Mouse (Mus musculus) ES-Bruce4 (cell line): ENCODE data around the gene Stra6l. TPM values are rescaled to one million over a fixed set of nuclear protein-coding genes. Genes with fewer than 3 reads are reported as not detected.

Experiments
- H3K27ac ChIP-seq: 2 replicates; pipeline ENCODE4 v1.5.1; 2012; ENCODE audit warnings: low read length, inconsistent platforms; ENCODE audit not compliant: insufficient read depth
- H3K27me3 ChIP-seq: 2 replicates; pipeline ENCODE4 v1.6.1; 2012; ENCODE audit warnings: mild to moderate bottlenecking, low read length, inconsistent platforms; ENCODE audit not compliant: control insufficient read depth, poor library complexity, insufficient read depth, severe bottlenecking
- H3K36me3 ChIP-seq: 2 replicates; pipeline ENCODE4 v1.6.1; 2012; ENCODE audit warnings: inconsistent platforms, mild to moderate bottlenecking, low read length, moderate library complexity; ENCODE audit not compliant: control insufficient read depth, poor library complexity, insufficient read depth, severe bottlenecking
- H3K4me1 ChIP-seq: one replicate; pipeline ENCODE4 v1.8.1; 2011; ENCODE audit warnings: low read length; ENCODE audit not compliant: control insufficient read depth, insufficient read depth
- H3K4me3 ChIP-seq: 2 replicates; pipeline ENCODE4 v1.5.1; 2011; ENCODE audit warnings: low read depth, mild to moderate bottlenecking, low read length
- H3K9ac ChIP-seq: 2 replicates; pipeline ENCODE4 v1.6.1; 2012; ENCODE audit warnings: low read depth, mild to moderate bottlenecking, inconsistent platforms; ENCODE audit not compliant: poor library complexity, severe bottlenecking
- H3K9me3 ChIP-seq: replicated peaks from 2 replicates; pipeline ENCODE4 v1.6.1; 2012; ENCODE audit warnings: mild to moderate bottlenecking, low read length, inconsistent platforms; ENCODE audit not compliant: control insufficient read depth, poor library complexity, insufficient read depth, severe bottlenecking
- CTCF ChIP-seq: IDR thresholded peaks from one replicate; pipeline ENCODE4 v1.8.1; 2011; ENCODE audit warnings: low read depth, low read length
- EP300 ChIP-seq: IDR thresholded peaks from 2 replicates; pipeline ENCODE4 v1.6.1; 2011; ENCODE audit warnings: low read depth, low read length; ENCODE audit not compliant: insufficient read depth
- POLR2A ChIP-seq: IDR thresholded peaks from one replicate; pipeline ENCODE4 v1.8.1; 2011; ENCODE audit warnings: low read length; ENCODE audit not compliant: insufficient read depth
- polyA plus RNA-seq: library from polyadenylated mRNA; stranded (reverse); fragments of >200 nt; gene quantifications from 2 replicates; pipeline ENCODE4 v1.2.4, GENCODE M21; 2011; ENCODE audit warnings: low read depth; ENCODE audit not compliant: missing spikeins, insufficient read depth, insufficient read length

The Stra6l gene
- polyA plus RNA-seq, 1 experiment = 0.84 TPM

GRCm38 (mm10) chr4:45878929-45879328, 30.5 kb downstream of the Stra6l start:
- Histone ChIP-seq H3K27me3 (no peaks in the 10 kb centered on the region), H3K4me1 (no peaks in the 10 kb centered on the region), H3K9ac (no peak overlapping the region), H3K36me3 (no peaks in the 10 kb centered on the region), H3K4me3 (no peak overlapping the region), H3K9me3 (no peaks in the 10 kb centered on the region; the same call in 1 of the 2 replicates), H3K27ac (no peak overlapping the region)
- TF ChIP-seq POLR2A (no peak), EP300 (no peak), CTCF (no peak)

- no peaks in the 10 kb centered on the region for H3K9me3 ChIP-seq
- H3K9ac ChIP-seq = no peak overlapping the region
- TF ChIP-seq EP300 (no peak), POLR2A (no peak), CTCF (no peak)
- no peaks in the 10 kb centered on the region for H3K36me3 ChIP-seq
- H3K4me1 ChIP-seq = no peaks in the 10 kb centered on the region
- no peaks in the 10 kb centered on the region for H3K27me3 ChIP-seq
- H3K27ac ChIP-seq = no peak overlapping the region
- H3K4me3 ChIP-seq = no peak overlapping the region
Observed at GRCm38 (mm10) chr4:45882521-45882920, 34.1 kb downstream of the Stra6l start.

DNA sequence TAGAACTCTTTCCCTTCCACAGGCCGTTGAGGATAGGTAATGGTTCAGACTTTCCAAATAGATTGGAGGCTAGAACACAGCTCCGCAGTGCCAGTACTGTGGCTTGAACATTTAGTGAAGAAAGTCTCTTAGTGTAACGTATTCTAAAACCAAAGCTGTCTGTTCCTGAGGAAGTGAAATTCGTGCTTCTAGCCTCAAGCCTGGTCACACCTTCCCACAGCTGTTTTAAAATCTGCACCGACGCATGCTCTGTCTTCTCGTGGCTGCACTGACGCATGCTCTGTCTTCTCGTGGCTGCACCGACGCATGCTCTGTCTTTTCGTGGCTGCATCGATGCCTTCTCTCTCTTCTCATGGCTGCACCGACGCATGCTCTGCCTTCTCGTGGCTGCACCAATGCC, 34.8 kb downstream of the Stra6l start:
- TF ChIP-seq EP300 (no peak), CTCF (no peak), POLR2A (no peak)
- no peaks in the 10 kb centered on the region for H3K4me1 ChIP-seq

DNA sequence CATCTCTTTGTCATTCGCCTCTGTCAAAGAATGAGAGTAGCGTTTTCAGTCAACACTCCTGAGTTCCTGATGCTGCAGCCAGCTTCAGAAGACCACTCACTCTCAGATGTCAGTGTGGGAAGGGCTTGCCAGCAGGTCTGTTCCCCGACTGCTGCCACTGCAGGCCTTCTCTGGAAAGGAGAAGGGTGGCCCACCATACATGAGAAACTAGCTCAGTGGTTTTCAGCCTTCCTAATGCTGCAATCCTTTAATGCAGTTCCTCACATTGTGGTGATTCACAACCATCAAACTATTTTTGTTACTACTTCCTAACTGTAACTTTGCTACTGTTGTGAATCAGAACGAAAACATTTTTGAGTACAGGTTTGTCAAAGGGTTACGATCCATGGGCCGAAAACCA, 41.0 kb downstream of the Stra6l start:
- H3K4me3 ChIP-seq = no peak overlapping the region
- H3K9me3 ChIP-seq = no peaks in the 10 kb centered on the region
- H3K4me1 ChIP-seq = no peaks in the 10 kb centered on the region
- no peaks in the 10 kb centered on the region for H3K27me3 ChIP-seq
- no peaks in the 10 kb centered on the region for H3K36me3 ChIP-seq
- no peak overlapping the region for H3K9ac ChIP-seq
- H3K27ac ChIP-seq = no peak overlapping the region
- TF ChIP-seq POLR2A = no peak
- no peak for TF ChIP-seq EP300
- TF ChIP-seq CTCF = no peak

More for the DNA sequence above, 34.8 kb downstream of the Stra6l start:
- Histone ChIP-seq H3K36me3 (no peaks in the 10 kb centered on the region), H3K9ac (no peak overlapping the region), H3K27me3 (no peaks in the 10 kb centered on the region), H3K9me3 (no peaks in the 10 kb centered on the region), H3K27ac (no peak overlapping the region), H3K4me3 (no peak overlapping the region)

GRCm38 (mm10) chr4:45890066-45890761, 41.8 kb downstream of the Stra6l start, which contains the start of gene Ccdc180:
TSS of gene Ccdc180 (plus strand) at chr4:45890303.
- Histone ChIP-seq H3K36me3 (no peaks in the 10 kb centered on the region), H3K4me3 (no peak within 1 kb of the TSS), H3K9ac (no peak within 1 kb of the TSS), H3K27me3 (no peaks in the 10 kb centered on the region), H3K9me3 (no peaks in the 10 kb centered on the region), H3K27ac (no peak within 1 kb of the TSS), H3K4me1 (no peaks in the 10 kb centered on the region)
- TF ChIP-seq CTCF = no peak
- no peak for TF ChIP-seq POLR2A
- no peak for TF ChIP-seq EP300

DNA sequence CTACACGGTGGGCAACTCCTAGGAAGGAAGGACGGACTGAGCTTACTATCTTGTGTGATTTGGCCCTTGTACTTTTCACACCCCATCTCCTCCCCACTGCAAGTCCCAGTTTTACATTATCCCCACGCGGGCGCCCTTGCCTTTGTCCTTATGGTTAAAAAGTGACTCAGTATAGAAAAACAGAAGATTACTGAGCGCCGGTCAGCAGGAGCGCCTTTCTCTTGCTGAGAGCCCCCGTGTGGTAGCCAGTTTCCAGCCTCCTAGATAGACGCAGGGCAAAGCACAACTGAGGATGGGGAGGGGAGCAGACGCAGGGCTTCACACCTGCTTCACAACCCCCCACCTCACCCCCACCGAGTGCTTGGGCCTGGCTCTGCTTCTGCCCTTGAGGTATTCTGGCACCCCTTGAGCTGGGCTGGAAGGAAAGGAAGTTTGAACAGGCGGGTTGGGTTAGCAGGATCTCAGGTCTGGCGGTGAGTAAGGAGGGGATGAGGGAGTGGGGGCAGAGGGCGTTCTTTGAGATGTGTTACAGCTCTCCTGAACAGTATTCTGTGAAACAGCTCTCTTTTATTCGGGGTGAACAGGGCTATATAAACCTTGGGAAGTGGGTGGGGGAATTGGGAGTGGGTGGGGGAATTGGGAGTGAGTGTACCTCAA, 48.1 kb downstream of the Stra6l start:
- Histone ChIP-seq H3K27ac (no peak overlapping the region), H3K36me3 (no peaks in the 10 kb centered on the region), H3K27me3 (no peaks in the 10 kb centered on the region), H3K4me3 (no peak overlapping the region), H3K9ac (no peak overlapping the region), H3K4me1 (peaks cover 2% of the 10 kb centered on the region), H3K9me3 (no peaks in the 10 kb centered on the region)
- no peak for TF ChIP-seq EP300
- no peak for TF ChIP-seq CTCF
- no peak for TF ChIP-seq POLR2A
